Mouse (Mus musculus) myocyte (in vitro differentiated cells): ENCODE results near the gene Gm826.

Experiments used
- MYOD1 ChIP-seq, 3 experiments: IDR thresholded peaks; one replicate each; pipeline ENCODE4 v1.6.1; 2011; ENCODE audit warnings: control low read depth in 2 of 3, low read depth in 2 of 3, mild to moderate bottlenecking in 2 of 3, moderate library complexity in 1 of 3; ENCODE audit not compliant: insufficient read length in 2 of 3, control insufficient read depth in 1 of 3
- POLR2A ChIP-seq: IDR thresholded peaks from one replicate; pipeline ENCODE4 v1.6.1; 2011; ENCODE audit warnings: low read depth, mild to moderate bottlenecking, control low read depth, moderate library complexity; ENCODE audit not compliant: insufficient read length
- USF1 ChIP-seq: IDR thresholded peaks from one replicate; pipeline ENCODE4 v1.6.1; 2011; ENCODE audit warnings: low read depth, mild to moderate bottlenecking, control low read depth, moderate library complexity

GRCm38 (mm10) chr2:160321829-160322228, 12.1 kb downstream of the Gm826 start:
- TF ChIP-seq POLR2A (no peak), MYOD1 (IDR thresholded peaks at IDR 0.05; ENCODE audit: control insufficient read depth in 1 of 3, insufficient read length in 2 of 3, low read depth in 2 of 3) (no peak), USF1 (no peak)
